Mouse (Mus musculus) urinary bladder, adult 18-20 months (tissue): ENCODE results near the gene Gas6.

Experiments
- DNase-seq, 2 experiments: peaks; one replicate each; pipeline ENCODE4 v3.0.0; 2022; ENCODE audit warnings: low spot score in 2 of 2, mixed read lengths in 2 of 2

Gas6 gene

DNA sequence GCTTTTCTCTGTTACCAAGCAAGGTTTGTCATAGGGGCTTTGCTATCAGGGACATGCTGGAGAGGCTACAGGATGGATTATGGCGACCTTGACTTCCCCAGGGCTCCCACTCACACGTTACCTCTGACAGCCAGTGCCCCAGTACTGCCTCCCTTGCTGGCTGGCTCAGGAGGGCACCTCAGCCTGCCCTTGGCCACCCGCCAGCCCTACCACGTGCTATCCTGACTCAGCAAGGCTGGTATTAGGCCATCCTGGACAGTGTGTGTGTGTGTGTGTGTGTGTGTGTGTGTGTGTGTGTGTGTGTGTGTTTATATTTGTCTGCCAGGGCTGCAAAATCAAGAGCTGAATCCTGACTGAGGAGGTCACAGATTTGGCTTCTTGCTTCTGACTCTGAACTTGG is 12.6 kb upstream of the Gas6 start:
- DNase-seq: peak; percentile 87 to 89

DNA sequence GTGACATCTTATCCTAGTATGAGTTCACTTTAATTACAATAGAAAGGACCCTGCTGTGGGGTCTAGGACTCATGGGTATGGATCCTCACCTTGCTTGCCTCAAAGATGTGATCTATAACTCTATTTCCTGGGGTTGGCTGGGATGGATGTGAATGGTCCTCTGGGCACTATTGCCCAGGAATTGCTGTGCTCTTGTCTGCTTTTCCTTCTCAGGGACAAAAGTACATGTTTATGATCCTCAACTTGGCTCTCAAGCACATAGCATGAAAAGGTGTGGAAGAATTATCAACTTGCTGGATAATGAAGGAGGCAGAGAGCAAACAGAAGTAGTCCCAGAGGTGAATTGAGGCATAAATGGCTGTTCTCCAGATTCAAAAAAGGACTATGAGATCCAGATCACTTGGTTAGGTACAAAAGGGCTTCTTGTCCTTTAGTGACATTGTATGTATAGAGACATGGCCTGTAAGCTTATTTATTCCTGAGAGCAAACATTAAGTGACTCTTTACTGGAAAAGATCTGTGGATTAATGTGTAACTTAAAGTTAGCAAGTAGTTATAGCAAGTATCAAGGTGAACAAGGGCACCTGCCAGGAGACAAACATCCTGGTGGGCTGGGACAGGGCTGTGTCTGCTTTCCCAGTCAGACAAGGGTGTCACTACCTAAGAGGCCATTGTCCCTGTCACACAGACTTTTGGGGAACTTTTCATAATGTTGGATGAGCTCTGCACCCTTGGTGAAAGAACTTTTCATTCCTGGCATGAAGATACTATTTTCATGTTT is 10.8 kb upstream of the Gas6 start:
- DNase-seq: no peak

DNA sequence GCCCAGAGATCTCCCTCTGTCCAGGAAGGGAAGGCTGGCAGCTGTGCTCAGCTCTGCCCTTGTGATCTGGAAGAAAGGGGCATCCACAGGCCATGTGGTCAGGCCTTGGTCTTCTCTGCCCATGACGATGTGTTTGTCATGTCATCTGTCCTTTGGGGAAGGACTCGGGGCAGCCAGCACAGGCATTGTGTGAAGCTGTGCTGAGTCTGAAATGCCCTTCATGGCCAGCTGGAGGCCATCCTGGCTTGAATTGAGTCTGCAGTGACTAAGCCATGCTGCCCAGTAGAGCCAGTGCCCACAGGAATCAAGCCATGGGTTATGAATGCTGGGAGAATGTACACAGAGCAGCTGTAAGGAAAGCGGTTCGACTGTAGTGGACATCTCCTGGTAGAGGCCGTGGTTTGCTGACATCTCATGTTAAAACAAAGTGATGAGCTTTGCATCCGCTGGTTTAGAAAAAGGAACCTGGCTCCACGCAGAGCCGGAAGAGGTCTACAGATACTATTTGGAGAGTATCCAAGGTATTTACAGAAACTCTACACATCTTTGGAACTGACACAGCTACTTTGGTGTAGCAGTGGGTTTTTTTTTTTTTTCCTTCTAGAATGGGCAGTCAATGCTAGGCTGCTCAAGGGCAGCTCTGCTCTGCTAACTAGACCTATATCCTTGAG is 9.8 kb upstream of the Gas6 start:
- DNase-seq: no peak

- DNase-seq: no peak
Observed at GRCm38 (mm10) chr8:13501221-13501620, 6.9 kb upstream of the Gas6 start.

- peak in 1 of 2 experiments; percentile 25 for DNase-seq
Observed at GRCm38 (mm10) chr8:13493011-13493410, 1.3 kb downstream of the Gas6 start.

DNA sequence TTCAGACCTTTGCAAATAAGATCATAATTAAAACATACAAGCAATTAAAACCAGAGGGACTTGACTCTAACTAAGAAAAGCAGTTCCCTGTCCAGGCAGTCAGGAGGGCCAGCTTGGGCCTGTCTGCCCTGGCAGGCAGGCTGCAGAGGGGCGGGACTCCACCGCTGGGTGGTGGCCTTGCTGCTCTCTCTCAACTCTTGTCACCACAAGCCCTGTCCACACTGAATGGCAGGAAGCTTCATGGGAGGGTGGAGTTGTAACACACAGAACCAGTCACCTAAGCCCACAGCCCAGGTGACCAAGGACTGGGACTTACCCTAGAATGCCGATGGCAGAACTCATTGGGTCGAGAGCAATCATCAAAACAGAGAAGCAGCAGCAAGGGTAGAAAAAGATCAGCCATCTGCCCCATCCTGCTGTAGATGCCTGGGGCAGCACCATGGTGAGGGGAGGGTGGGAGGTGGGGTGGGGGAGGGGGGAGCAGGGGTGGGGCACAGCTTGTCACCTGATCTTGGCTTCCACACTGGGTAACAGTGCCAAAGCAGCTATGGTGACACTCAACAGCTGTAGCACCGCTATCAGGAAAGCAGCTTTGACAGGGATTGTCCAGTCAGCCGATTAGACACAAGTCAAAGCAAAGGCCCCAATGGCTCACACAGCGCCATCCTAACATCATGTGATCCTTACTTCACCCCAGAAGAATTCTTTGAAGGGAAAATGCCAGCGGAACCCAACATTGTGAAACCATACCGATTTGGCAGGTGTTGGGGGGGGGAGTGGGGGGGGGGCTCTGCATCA is 1.9 kb downstream of the Gas6 start:
- peak; percentile 73 to 83 for DNase-seq

DNA sequence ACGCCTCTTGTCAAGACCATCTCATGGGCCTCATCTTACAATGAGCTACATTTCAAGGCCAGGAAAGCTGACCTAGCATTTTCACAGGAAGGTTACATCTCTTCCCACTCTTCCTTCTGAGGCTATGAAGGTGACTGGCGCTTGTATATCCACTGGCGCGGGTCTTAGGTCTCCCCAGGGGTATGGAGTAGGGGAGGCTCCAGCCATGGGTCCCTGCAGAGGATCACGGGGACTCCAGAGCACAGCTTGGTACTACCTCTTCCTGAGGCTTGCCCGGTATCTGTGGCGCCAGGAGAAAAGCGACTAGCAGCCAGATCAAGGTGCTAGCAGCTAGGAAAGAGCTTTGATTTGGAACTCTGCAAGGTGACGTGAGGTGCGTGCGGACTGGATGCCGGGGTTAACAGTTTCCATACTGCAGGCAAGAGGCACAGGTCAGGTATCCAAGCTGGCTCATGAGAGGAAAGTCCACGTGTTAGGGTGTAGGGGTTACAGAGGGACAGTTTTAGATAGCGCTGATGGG is 2.7 kb downstream of the Gas6 start:
- no peak for DNase-seq

GRCm38 (mm10) chr8:13489986-13490910 is 4.0 kb downstream of the Gas6 start:
- no peak for DNase-seq

DNA sequence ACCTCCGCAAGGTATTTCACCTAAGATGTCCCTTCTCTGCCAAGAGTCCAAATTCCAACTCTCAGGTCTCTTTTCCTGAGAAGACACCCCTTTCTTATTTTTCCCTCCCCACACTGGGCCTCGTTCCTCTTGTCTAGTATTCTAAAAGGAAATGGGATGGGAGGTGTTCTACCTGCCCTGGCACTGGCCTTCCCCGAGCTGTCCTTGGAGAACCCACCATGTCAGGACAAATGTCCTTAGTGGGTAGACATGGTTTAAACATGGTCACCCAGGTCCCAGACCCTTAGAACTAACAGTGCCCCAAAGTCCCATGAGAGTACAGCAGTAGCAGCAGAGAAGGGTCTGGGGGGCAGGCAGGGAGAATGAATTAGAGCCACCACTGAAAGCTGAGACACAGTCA is 4.9 kb downstream of the Gas6 start:
- DNase-seq: no peak

DNA sequence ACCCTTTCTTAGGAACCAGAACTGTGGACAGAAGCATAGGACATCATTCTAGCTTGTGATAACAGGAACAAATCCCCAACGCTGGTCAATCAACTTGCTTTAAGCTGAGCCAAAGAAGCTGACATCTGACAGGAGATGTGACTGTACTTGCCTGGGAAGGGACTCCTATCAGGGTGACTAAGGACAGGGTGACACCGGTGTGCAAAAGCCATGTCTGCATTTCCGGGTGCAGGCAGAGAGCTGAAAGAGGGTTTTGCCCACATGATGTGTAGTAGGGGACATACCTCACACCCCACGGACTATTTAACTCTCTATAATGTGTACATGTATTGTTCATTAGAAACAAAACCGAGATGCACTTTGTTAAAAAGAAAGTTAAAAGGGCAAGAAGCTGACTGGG is 11.1 kb downstream of the Gas6 start:
- DNase-seq: no peak

DNA sequence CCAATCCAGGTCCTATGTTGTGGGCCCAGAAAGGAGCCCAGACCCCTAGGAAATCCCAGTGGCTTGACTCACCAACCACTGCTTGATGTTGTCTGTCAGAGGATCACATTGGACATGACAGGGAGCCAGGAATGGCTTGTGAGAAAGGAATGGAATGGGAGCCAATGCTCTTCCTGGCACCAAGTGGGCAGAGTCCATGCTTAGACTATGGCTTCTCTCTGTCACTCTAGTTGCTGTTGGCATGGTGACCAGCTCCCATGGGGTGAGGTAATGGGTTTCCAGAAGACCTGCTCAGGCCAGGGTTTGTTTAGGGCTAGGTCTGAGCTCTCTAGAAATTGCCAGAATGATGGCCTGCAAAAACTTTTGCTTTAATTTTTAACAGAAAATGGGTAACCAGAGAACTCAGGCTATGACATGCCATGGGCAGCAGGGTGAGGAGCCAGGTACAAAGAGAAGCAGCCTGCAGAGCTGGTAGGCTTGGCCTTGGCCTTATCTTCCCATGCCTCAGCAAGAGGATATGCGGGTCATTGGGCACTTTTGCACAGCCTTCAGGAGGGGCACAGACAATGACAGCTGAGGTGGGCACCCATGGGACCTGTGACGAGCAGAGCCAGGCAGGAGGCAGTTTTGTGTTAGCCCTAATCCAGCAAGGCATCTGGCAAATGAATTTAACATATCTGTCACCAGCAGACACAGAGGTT is 12.0 kb downstream of the Gas6 start:
- no peak for DNase-seq

GRCm38 (mm10) chr8:13481596-13481995 is 12.7 kb downstream of the Gas6 start:
- DNase-seq: no peak

DNA sequence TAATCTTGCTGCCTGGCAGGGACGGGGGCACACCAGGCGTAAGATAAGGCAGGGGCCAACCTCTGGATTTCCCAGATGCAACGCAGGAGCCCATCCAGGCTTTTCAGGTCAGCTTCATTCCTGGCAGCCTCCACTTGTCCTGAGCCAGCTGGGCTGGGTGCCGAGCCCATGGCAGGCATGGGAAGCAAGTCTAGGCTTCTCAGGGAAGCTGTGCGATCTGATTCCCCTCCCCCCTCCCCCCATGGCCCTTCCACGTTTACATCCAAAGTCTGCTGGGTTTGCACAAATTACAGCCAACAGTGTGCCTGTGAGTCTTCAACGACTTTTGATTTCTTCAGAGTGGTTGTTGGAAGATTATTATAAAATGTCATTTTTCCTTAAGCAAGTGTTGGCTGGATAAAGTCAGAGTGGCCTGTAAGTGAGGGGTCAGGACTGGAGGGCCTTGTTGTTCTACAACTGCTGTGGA is 13.2 kb downstream of the Gas6 start:
- no peak for DNase-seq

GRCm38 (mm10) chr8:13475892-13476291 is 18.4 kb downstream of the Gas6 start:
- DNase-seq: no peak

- no peak for DNase-seq
Observed at GRCm38 (mm10) chr8:13472284-13472683, 22.0 kb downstream of the Gas6 start.

GRCm38 (mm10) chr8:13471484-13471883 is 22.8 kb downstream of the Gas6 start:
- no peak for DNase-seq

DNA sequence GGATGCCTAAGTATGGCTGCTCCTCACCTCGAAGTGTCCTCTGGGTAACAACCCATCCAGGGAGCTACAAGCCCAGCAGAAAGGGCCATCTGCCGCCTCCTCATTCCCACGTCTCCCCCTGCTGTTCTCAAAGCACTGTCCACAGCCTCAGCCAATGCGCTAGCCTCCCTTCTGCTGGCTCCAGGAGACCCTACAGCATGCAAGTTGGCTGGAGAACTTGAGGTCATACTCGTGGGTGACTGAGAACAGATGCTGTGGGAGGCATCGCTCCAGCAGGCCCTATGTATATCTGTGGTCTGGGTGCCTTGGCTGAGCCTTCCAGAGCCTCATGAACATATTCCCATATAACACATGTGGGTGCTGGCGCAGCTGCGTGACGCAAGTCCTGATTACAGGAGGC is 25.6 kb downstream of the Gas6 start:
- DNase-seq: no peak

DNA sequence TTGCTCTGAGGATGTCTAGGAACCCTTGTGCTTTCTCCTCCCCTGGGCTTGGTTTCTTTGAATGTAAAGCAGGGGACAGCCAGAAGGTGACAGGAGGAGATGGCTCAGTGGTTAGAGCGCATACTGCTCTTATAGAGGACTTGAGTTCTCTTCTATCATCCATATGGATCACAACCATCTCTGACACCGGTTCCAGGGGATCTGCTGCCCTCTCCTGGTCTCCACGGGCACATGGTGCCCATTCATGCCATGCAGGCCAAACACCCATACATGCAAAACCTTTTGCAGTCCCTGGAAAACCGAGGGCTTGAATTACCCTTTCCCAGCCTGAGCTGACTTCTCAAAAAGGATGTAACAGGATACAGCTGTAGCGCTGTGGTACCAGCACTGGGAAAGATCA is 27.3 kb downstream of the Gas6 start:
- DNase-seq: no peak

DNA sequence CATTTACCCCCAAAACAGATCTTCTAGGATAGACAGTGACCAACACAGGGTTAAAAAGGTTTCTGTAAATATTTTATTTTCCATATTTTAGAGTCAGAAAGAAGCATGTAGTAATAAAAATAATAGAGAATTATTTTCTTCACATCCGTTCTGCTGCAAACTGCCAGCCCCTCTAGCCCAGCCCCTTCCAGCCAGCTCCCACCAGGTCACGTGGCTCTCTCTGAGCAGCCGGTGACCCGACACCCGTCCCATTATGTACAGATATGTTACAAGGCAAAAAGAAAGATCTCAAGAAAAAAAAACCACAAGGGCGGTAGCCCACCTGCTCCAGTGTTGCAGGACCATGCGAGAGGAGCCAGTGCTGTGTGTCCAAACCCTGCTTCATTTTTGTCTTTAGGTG is 29.0 kb downstream of the Gas6 start:
- DNase-seq: no peak

DNA sequence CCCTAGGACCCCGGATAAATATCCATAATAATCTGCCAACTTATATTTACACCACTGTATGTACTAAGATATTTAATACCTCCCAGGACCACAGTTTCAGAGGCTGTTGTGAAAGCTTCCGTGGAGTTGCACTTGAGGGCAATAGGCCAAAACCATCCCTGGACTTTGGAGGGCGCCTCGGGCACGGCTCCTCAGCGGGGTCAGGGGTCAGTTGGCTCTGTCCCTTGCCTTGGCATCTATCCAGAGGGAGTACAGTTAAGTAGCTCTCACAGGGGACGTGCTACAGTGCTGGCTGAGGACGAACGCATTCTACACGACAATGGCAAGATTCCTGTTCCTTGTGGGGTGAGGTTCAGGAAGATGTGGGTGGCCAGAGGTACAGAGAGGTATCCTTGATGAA is 31.9 kb downstream of the Gas6 start:
- DNase-seq: no peak

DNA sequence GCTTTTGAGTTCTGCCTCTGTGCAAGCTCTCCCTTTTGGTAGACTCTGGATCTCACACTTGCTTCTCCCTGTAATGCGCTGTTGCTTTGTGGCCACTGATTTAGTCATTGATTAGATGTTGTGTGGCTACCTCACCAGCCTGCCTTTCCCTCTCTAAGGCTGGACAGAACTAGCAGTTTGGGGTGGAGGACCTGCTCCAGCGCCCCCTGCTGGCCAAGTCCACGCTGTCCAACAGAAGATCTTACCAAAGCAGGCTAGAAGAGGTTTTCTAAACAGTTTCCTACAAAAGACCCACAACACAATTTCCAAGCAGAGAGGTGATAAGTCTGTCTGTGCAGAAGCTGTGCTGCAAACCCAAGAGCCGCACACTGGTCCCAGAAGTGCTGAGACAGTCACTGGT is 32.4 kb downstream of the Gas6 start:
- peak; percentile 54 to 67 for DNase-seq
